Mouse (Mus musculus): ENCODE data around the gene Dffb.

DNA sequence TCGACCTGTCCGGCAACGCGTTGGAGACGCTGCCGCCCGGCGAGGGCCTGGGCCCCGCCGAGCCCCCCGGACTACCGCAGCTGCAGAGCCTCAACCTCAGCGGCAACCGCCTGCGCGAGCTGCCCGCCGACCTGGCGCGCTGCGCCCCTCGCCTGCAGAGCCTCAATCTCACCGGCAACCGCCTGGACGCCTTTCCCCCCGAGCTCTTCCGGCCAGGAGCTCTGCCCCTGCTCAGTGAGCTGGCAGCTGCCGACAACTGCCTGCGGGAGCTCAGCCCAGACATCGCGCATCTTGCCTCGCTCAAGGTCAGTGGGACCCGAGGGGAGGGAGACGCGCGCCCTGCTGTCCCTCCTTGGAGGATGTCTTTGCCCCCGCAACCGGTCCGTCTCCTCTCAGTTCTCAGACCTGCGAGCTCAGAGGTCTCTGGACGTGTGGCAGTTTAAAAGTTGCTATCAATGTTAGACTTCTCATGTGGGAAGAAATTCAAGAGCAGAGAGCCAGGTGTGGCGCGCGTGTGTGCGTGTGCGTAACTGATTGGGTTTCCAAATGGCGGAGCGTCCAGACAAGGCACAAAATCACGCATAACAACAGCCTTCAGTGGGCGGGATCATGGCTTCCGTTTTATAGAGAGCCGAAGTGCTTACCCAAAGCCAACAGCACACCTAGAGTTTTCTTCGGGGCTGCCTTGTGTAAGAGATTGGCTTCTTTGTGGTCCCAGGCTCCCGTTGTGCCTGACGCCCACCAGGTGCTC is 37.4 kb upstream of the Dffb start:
- TF ChIP-seq CTCF (IDR thresholded peaks at IDR 0.05; ENCODE audit: extremely low read depth, insufficient read depth, insufficient read length, insufficient replicate concordance) (no peak), POLR2A (IDR thresholded peaks at IDR 0.05; ENCODE audit: low read depth, low read length) (no peak)

Measured in spleen, adult 2 months (tissue).